Mouse (Mus musculus) bone marrow, adult 2 months (tissue): ENCODE data around the gene Rtf1.

Experiments
- CTCF ChIP-seq: fragments of 200-500 bp; IDR thresholded peaks from 2 replicates; pipeline ENCODE4 v1.5.1; 2011; ENCODE audit warnings: low read length, control low read depth; ENCODE audit not compliant: control insufficient read depth, insufficient read depth
- POLR2A ChIP-seq: fragments of 200-500 bp; IDR thresholded peaks from 2 replicates; pipeline ENCODE4 v1.6.1; 2011; ENCODE audit warnings: low read depth, mild to moderate bottlenecking, control low read depth, low read length, borderline replicate concordance; ENCODE audit not compliant: control insufficient read depth

DNA sequence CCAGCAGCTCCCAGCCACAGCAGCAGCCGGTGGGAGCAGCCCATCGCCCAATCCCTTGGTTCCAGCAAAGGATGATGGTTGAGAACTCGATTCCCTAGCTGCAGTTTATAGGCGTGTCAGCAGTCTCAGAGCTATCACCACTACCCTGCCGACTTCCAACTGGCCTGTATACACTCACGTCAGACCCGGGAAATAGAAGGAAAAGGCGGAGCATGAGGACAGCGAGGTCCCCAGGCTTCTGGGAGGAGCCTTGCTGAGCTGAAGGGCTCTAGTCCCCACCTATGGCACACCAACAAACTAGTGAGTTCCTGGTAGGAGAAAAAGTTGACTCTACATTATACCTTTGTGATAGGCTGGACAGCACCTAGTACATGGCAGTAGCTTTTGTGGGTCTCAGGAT lies 85.4 kb downstream of the Rtf1 start, which contains the start of gene Ltk:
- TF ChIP-seq POLR2A (no peak), CTCF (no peak)
